Mouse (Mus musculus) neural tube, embryonic 14.5 days (tissue): Measurements from ENCODE around the gene Fgd6. TPM values are rescaled to one million over a fixed set of nuclear protein-coding genes. Genes with fewer than 3 reads are reported as not detected.

Source experiments
- polyA plus RNA-seq: library from polyadenylated mRNA; unstranded; fragments of >200 nt; fragmentation: Nextera tagmentation; extraction: Ambion mirVana; gene quantifications from 2 replicates; pipeline ENCODE4 v1.2.1, GENCODE M21; 2014

Fgd6 gene
- polyA plus RNA-seq, 1 experiment from 2014 or later = 2.4 TPM

Other genes starting within 250 kb of the Fgd6 start
- gene Usp44, start 204.4 kb upstream of the Fgd6 start, polyA plus RNA-seq = 0.13 and 0.17 TPM in 2 replicates
- 165 and 189 TPM in 2 replicates for gene Metap2, start 138.9 kb upstream of the Fgd6 start, polyA plus RNA-seq
- 60.5 and 62.3 TPM in 2 replicates for gene Vezt, start 184 bp upstream of the Fgd6 start, polyA plus RNA-seq
- gene Nr2c1, start 112.0 kb downstream of the Fgd6 start, polyA plus RNA-seq = 8.4 and 9.7 TPM in 2 replicates
- gene Ndufa12, start 162.7 kb downstream of the Fgd6 start, polyA plus RNA-seq = 427 and 462 TPM in 2 replicates